Mouse (Mus musculus) lung, adult 2 months (tissue): ENCODE results near the gene Exoc6b.

ENCODE experiments used
- CTCF ChIP-seq: fragments of 200-500 bp; IDR thresholded peaks from 2 replicates; pipeline ENCODE4 v1.5.1; 2011; ENCODE audit warnings: mild to moderate bottlenecking, low read length, control low read depth; ENCODE audit not compliant: insufficient read depth
- POLR2A ChIP-seq: fragments of 200-500 bp; IDR thresholded peaks from 2 replicates; pipeline ENCODE4 v1.6.1; 2011; ENCODE audit warnings: low read depth, mild to moderate bottlenecking, control low read depth, low read length, borderline replicate concordance; ENCODE audit errors: extremely low read depth

DNA sequence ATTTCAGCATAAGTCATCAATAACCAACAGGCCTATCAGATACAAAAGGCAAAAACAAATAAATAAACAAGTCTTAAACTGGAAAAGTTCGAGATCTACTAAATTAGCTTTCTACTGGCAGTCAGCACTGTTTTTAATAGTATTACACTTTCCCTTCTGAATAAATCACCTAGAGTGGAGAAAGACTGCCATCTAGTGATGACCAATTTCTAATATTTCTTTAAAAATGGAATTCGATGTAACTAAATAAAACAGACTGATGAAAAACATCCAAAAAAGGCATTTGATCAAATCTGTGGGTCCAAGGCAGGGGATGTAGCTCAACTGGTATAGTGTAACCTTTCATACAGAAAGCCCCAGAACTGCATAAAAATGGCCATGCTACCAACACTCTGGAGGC, 52.3 kb downstream of the Exoc6b start:
- no peak for TF ChIP-seq CTCF
- TF ChIP-seq POLR2A: no peak
